Mouse (Mus musculus): Measurements from ENCODE around the gene Usp34. TPM values are rescaled to one million over a fixed set of nuclear protein-coding genes. Genes with fewer than 3 reads are reported as not detected.

Usp34 gene
- polyA plus RNA-seq, 1 experiment, result 5.6 TPM

DNA sequence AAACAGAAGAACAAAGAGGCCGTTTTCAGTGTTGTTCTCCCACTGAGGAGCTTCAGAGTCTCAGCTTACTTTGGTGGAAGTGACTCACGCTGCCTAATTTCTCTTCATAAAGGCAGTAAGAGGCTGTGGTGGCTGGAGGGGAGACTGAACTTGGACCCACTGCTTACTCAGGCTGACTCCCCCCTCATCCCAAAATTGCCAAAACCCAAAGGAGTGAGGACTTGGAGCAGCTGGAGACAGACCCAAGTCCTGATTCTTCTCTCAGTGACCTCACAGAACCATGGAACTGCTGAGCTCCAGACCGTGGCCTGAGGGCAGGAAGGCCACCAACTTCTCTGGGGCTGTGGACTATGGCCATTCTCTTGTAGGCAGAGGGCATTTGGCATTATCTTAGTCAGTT is 212.3 kb downstream of the Usp34 start:
- TF ChIP-seq CTCF (IDR thresholded peaks at IDR 0.05; ENCODE audit: extremely low read depth, insufficient read depth, insufficient read length, insufficient replicate concordance) (no peak), POLR2A (IDR thresholded peaks at IDR 0.05; ENCODE audit: low read depth, low read length) (no peak)
- H3K27ac ChIP-seq (ENCODE audit: insufficient read depth, low read length), result no peak overlapping the region
- H3K27me3 ChIP-seq (ENCODE audit: control insufficient read depth, insufficient read depth, low read length), result no peaks in the 10 kb centered on the region
- no peak overlapping the region for H3K4me3 ChIP-seq (ENCODE audit: extremely low read depth, insufficient read depth, insufficient read length)
- H3K4me1 ChIP-seq (ENCODE audit: control insufficient read depth, insufficient read depth, insufficient read length), result no peaks in the 10 kb centered on the region
- no peaks in the 10 kb centered on the region for H3K36me3 ChIP-seq (ENCODE audit: control insufficient read depth, insufficient read depth, low read length)
- no peak for DNase-seq (ENCODE audit: low read depth in 1 of 2, low spot score in 2 of 2)
- 85% methylated on average over 3 of the region's 3 CpGs for WGBS

DNA sequence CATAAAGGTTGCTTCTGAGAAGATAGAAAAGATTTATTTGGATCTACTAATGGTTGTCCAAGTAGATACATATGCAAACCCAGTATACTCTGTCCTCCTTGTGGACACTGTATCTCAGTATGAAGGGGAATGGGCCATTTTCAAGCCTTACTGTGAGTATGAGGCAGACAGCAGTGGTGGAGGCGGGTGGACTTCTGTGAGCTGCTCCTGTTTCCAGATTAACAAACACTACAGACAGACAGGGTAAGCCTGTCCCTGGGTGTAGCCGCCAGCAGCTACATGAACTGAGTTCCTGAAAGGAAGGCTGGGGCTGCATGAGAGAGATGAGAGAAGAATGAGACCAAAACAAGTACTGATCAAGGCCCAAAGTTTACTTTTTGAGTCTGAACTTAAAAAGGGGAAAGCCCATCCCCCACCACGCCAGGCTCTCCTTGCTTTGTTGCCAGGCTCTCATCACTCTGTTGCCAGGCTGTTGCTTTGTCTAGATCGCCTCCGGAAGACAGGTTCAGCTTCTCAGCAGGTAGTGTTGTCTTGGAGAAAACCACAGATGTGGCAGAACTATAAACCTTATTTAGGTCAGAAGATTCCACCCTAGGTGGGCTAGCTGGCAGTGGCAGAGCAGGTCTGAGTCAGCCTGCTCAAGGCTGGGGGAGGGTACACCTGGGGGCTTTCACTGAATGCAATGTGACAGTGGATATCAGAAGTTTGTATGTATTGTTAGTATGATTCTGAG is 213.9 kb downstream of the Usp34 start, which contains the start of gene 1700093K21Rik:
Gene 1700093K21Rik, minus strand, starts transcription at position 683 of the 733 bp plus-strand sequence.
- no peak within 1 kb of the TSS for H3K27ac ChIP-seq (ENCODE audit: insufficient read depth, low read length)
- H3K4me1 ChIP-seq (ENCODE audit: control insufficient read depth, insufficient read depth, insufficient read length), result no peaks in the 10 kb centered on the region
- TF ChIP-seq CTCF (IDR thresholded peaks at IDR 0.05; ENCODE audit: extremely low read depth, insufficient read depth, insufficient read length, insufficient replicate concordance), result no peak
- no peak for TF ChIP-seq POLR2A (IDR thresholded peaks at IDR 0.05; ENCODE audit: low read depth, low read length)
- no peak within 1 kb of the TSS for H3K4me3 ChIP-seq (ENCODE audit: extremely low read depth, insufficient read depth, insufficient read length)
- no peaks in the 10 kb centered on the region for H3K27me3 ChIP-seq (ENCODE audit: control insufficient read depth, insufficient read depth, low read length)
- 84% methylated on average over 5 of the region's 5 CpGs for WGBS
- no peak for DNase-seq (ENCODE audit: low read depth in 1 of 2, low spot score in 2 of 2)
- H3K36me3 ChIP-seq (ENCODE audit: control insufficient read depth, insufficient read depth, low read length), result no peaks in the 10 kb centered on the region

DNA sequence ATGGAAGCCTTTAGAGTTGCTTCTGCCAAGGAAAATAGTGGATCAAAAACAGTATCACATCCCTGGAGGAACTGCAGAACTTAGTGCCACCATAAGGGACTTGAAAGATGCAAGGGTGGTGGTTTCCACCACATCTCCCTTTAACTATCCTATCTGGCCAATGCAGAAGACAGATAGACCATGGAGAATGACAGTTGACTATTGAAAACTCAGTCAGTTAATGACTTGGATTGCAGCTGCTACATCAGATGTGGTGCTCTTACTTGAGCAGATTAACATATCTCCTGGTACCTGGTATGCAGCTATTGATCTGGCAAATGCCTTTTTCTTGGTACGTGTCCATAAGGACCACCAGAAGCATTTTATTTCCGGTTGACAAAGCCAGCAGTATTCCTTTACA is 230.8 kb downstream of the Usp34 start:
- Histone ChIP-seq H3K4me3 (ENCODE audit: extremely low read depth, insufficient read depth, insufficient read length) (no peak overlapping the region), H3K27ac (ENCODE audit: insufficient read depth, low read length) (no peak overlapping the region), H3K27me3 (ENCODE audit: control insufficient read depth, insufficient read depth, low read length) (no peaks in the 10 kb centered on the region), H3K36me3 (ENCODE audit: control insufficient read depth, insufficient read depth, low read length) (no peaks in the 10 kb centered on the region), H3K4me1 (ENCODE audit: control insufficient read depth, insufficient read depth, insufficient read length) (no peaks in the 10 kb centered on the region)
- no peak for DNase-seq (ENCODE audit: low read depth in 1 of 2, low spot score in 2 of 2)
- 87% methylated on average over 2 of the region's 2 CpGs for WGBS
- TF ChIP-seq CTCF (IDR thresholded peaks at IDR 0.05; ENCODE audit: extremely low read depth, insufficient read depth, insufficient read length, insufficient replicate concordance), result no peak
- TF ChIP-seq POLR2A (IDR thresholded peaks at IDR 0.05; ENCODE audit: low read depth, low read length), result no peak

Other genes starting within 250 kb of the Usp34 start
- 3.9 and 4.5 TPM in 2 replicates for gene Xpo1, start 50.9 kb upstream of the Usp34 start, polyA plus RNA-seq (2012; rRNA removed)
- 6.1 and 7.5 TPM in 2 replicates for gene Ahsa2, start 191.1 kb downstream of the Usp34 start, polyA plus RNA-seq (2012; rRNA removed)
- gene 1700093K21Rik, start 214.3 kb downstream of the Usp34 start, polyA plus RNA-seq (2012; rRNA removed), result not detected in 2 replicates